Mouse (Mus musculus): Measurements from ENCODE around the gene Ncoa7.

DNA sequence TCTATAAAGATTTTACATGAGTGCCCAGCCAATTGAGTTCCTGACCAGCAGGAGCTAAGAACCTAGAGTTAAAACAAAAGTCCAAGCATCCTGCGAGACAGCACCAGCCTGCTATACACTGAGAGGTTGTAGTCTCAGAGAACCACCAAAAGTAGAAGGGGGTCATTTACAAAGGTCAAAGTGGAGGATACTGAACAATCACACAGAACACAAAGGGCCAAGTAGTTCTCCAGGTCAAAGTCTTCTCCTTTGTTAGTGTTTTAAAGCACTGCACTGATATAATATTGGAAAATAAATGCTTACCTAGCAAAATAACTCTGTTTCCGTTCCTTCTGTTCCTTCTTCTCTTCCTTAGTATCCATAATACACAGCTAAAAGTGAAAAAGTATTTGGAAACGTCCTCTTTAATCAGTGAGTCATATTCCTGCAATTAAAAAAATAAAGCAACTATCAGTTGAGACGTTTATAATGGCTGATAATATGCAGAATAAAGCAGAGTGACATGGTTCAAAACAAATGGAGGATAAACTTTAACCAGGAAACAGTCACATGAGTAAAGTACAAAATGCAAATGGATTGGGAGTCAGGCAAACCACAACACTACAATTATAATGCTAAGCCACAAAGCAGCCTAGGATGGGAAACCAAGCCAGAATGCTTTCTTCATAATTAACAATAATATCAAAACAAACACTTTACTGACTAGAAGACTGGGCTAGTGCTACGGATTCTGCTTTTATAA, 31.5 kb downstream of the Ncoa7 start:
- TF ChIP-seq CTCF (IDR thresholded peaks at IDR 0.05; ENCODE audit: low read depth, low read length): no peak
- TF ChIP-seq GATA1 (IDR thresholded peaks at IDR 0.05; ENCODE audit: borderline replicate concordance, low read length): no peak

Measured in G1E (cell line).